Mouse (Mus musculus) CD4-positive naive resting alpha-beta T cell, adult 57 days (primary cell): Measurements from ENCODE around the gene Prlr. TPM values are rescaled to one million over a fixed set of nuclear protein-coding genes. Genes with fewer than 3 reads are reported as not detected.

Experiments used
- total RNA-seq: library from RNA; stranded (reverse); gene quantifications from one replicate; pipeline ENCODE4 v1.2.4, GENCODE M21; 2023

The Prlr gene
- total RNA-seq = 0.92 TPM

GRCm38 (mm10) chr15:10177083-10177482 is at the start of gene Prlr:
TSS of gene Prlr (plus strand) at chr15:10177238.

GRCm38 (mm10) chr15:10325080-10325479 is 148.0 kb downstream of the Prlr start, which contains the start of gene Gm21973:
TSS of gene Gm21973 (plus strand) at chr15:10325380.

GRCm38 (mm10) chr15:10358039-10358948 is 181.3 kb downstream of the Prlr start, which contains the start of gene Agxt2:
TSS of gene Agxt2 (plus strand) at chr15:10358532.

Other genes with a start within 250 kb of the Prlr start
- not detected for gene Gm21973, start 148.1 kb downstream of the Prlr start, total RNA-seq
- gene Agxt2, start 181.3 kb downstream of the Prlr start, total RNA-seq = not detected